Mouse (Mus musculus) midbrain, embryonic 14.5 days (tissue): ENCODE data around the gene Gm10073. TPM values are rescaled to one million over a fixed set of nuclear protein-coding genes. Genes with fewer than 3 reads are reported as not detected.

Experiments
- ATAC-seq: fragments of 200-750 bp; cut with Nextera tagmentation; 2 replicates; pipeline ENCODE4 v1.8.0; 2017; ENCODE audit warnings: moderate number of reproducible peaks, moderate library complexity; ENCODE audit not compliant: low FRiP score, low TSS enrichment
- DNase-seq: peaks from one replicate; pipeline ENCODE4 v3.0.0-alpha.2; 2015
- H3K27ac ChIP-seq: fragments of 300-500 bp; sonication (generic); replicated peaks from 2 replicates; pipeline ENCODE4 v1.5.1; 2014; ENCODE audit warnings: mild to moderate bottlenecking, low read depth, low read length, moderate library complexity
- H3K27me3 ChIP-seq: fragments of 300-500 bp; sonication (generic); 2 replicates; pipeline ENCODE4 v1.6.1; 2014; ENCODE audit warnings: low read length, control low read depth, mixed read lengths; ENCODE audit not compliant: control insufficient read depth, insufficient read depth
- H3K36me3 ChIP-seq: fragments of 300-500 bp; sonication (generic); 2 replicates; pipeline ENCODE4 v1.6.1; 2014; ENCODE audit warnings: low read length, control low read depth; ENCODE audit not compliant: control insufficient read depth, insufficient read depth
- H3K4me1 ChIP-seq: fragments of 300-500 bp; sonication (generic); 2 replicates; pipeline ENCODE4 v1.6.1; 2014; ENCODE audit warnings: mild to moderate bottlenecking, antibody characterized with exemption, low read length, control low read depth; ENCODE audit not compliant: control insufficient read depth, insufficient read depth
- H3K4me2 ChIP-seq: fragments of 300-500 bp; sonication (generic); 2 replicates; pipeline ENCODE4 v1.6.1; 2014; ENCODE audit warnings: mild to moderate bottlenecking, low read length, moderate library complexity
- H3K4me3 ChIP-seq: fragments of 300-500 bp; sonication (generic); replicated peaks from 2 replicates; pipeline ENCODE4 v1.5.1; 2014; ENCODE audit warnings: low read depth, low read length
- H3K9ac ChIP-seq: fragments of 300-500 bp; sonication (generic); replicated peaks from 2 replicates; pipeline ENCODE4 v1.6.1; 2014; ENCODE audit warnings: mild to moderate bottlenecking, low read length, moderate library complexity
- H3K9me3 ChIP-seq: fragments of 300-500 bp; sonication (generic); 2 replicates; pipeline ENCODE4 v1.6.1; 2016; ENCODE audit warnings: low read length, control low read depth, mixed read lengths; ENCODE audit not compliant: control insufficient read depth
- WGBS: fragments of 180-500 bp; shearing (Covaris S2); extraction: QIAGEN DNeasy Blood & Tissue Kit; methylation state at CpG from one replicate; pipeline ENCODE4 v1.1.7; 2014; 5-methylcytosine and 5-hydroxymethylcytosine counted together
- polyA plus RNA-seq: library from polyadenylated mRNA; unstranded; fragments of >200 nt; fragmentation: Nextera tagmentation; extraction: Ambion mirVana; gene quantifications from 2 replicates; pipeline ENCODE4 v1.2.1, GENCODE M21; 2014

Gene Gm10073
- polyA plus RNA-seq, 1 experiment from 2014 or later, result 6.4 TPM

GRCm38 (mm10) chr8:106550906-106551305 is 22.4 kb downstream of the Gm10073 start:
- Histone ChIP-seq H3K4me2 (no peak overlapping the region), H3K4me3 (no peak overlapping the region), H3K36me3 (no peaks in the 10 kb centered on the region), H3K9me3 (no peaks in the 10 kb centered on the region), H3K9ac (no peak overlapping the region), H3K4me1 (no peaks in the 10 kb centered on the region), H3K27me3 (no peaks in the 10 kb centered on the region), H3K27ac (no peak overlapping the region)
- DNase-seq (no peak), ATAC-seq (no peak)
- 91% methylated on average over 1 of the region's 1 CpGs for WGBS

GRCm38 (mm10) chr8:106548366-106548936 is 24.8 kb downstream of the Gm10073 start:
- no peaks in the 10 kb centered on the region for H3K9me3 ChIP-seq
- ATAC-seq (no peak), DNase-seq (no peak)
- H3K4me1 ChIP-seq, result no peaks in the 10 kb centered on the region
- no peak overlapping the region for H3K4me2 ChIP-seq
- H3K27ac ChIP-seq, result no peak overlapping the region
- WGBS, result 91% methylated on average over 10 of the region's 10 CpGs
- no peaks in the 10 kb centered on the region for H3K36me3 ChIP-seq
- H3K9ac ChIP-seq, result no peak overlapping the region
- H3K27me3 ChIP-seq, result no peaks in the 10 kb centered on the region
- H3K4me3 ChIP-seq, result no peak overlapping the region

DNA sequence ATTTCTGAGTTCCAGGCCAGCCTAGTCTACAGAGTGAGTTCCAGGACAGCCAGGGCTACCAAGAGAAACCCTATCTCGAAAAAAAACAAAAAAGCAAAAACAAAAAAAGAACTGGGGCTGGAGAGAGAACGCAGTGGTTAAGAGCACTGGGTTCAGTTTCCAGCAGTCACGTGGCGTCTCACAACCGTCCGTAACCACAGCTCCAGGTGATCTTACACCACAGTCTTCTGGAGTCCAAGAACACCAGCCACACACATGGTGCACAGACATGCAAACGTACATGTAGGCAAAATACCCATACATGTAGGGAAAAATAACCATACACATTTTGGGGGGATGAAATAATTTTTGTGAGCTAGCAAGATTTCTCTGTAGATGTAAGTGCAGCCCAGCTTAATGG is 26.5 kb downstream of the Gm10073 start:
- Histone ChIP-seq H3K27ac (no peak overlapping the region), H3K4me2 (no peak overlapping the region), H3K4me3 (no peak overlapping the region), H3K4me1 (no peaks in the 10 kb centered on the region), H3K9me3 (no peaks in the 10 kb centered on the region), H3K36me3 (no peaks in the 10 kb centered on the region), H3K27me3 (no peaks in the 10 kb centered on the region), H3K9ac (no peak overlapping the region)
- no peak for ATAC-seq
- DNase-seq, result no peak
- 89% methylated on average over 7 of the region's 7 CpGs for WGBS

DNA sequence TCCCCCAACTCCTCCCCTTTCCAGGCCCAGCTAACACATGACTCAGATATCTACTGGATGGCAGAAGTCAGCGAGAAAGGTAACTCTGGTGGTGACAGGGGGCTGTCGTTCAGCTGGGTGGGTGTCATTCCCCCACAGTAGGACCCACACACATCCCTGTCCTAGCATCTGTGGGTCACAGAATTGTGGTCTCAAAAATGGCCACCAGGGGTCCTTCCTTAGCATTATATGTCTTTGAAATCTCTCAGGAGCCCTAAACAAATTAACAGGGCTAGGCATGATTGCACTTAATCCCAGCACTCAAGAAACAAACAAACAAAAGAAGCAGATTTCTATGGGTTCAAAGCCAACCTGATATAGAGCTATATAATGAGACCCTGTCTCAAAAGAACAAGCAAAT is 28.1 kb downstream of the Gm10073 start:
- ATAC-seq, result no peak
- Histone ChIP-seq H3K4me3 (no peak overlapping the region), H3K9me3 (no peaks in the 10 kb centered on the region), H3K4me1 (no peaks in the 10 kb centered on the region), H3K9ac (no peak overlapping the region), H3K4me2 (no peak overlapping the region), H3K27ac (no peak overlapping the region), H3K27me3 (no peaks in the 10 kb centered on the region), H3K36me3 (no peaks in the 10 kb centered on the region)
- 85% methylated on average over 2 of the region's 2 CpGs for WGBS
- DNase-seq, result no peak

GRCm38 (mm10) chr8:106543043-106543442 is 30.2 kb downstream of the Gm10073 start:
- H3K4me2 ChIP-seq, result no peak overlapping the region
- DNase-seq (no peak), ATAC-seq (no peak)
- H3K27ac ChIP-seq, result no peak overlapping the region
- H3K4me3 ChIP-seq, result no peak overlapping the region
- no peaks in the 10 kb centered on the region for H3K27me3 ChIP-seq
- no peaks in the 10 kb centered on the region for H3K9me3 ChIP-seq
- no peak overlapping the region for H3K9ac ChIP-seq
- H3K36me3 ChIP-seq, result no peaks in the 10 kb centered on the region
- WGBS, result 75% methylated on average over 8 of the region's 8 CpGs
- no peaks in the 10 kb centered on the region for H3K4me1 ChIP-seq

DNA sequence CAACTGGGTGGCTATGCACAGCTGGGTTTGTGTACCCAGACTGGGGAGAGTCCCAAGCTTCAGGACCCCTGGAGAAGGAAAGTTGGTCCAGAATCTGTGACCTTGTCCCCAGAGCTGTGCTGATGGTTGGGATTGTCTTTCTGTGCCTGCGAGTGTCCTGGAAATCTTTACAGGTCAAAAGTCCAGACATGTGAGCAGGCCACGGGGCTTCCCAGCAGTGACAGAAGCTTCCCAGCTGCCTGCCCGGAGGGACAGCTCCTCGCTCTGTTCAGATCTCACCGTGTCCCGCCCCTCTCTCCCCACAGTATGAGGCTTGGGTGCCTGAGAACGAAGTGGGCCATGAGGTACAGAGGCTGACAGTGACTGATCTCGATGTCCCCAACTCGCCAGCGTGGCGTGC is 32.3 kb downstream of the Gm10073 start:
- Histone ChIP-seq H3K4me2 (no peak overlapping the region), H3K9me3 (no peaks in the 10 kb centered on the region), H3K4me1 (no peaks in the 10 kb centered on the region), H3K27me3 (no peaks in the 10 kb centered on the region), H3K27ac (no peak overlapping the region), H3K36me3 (no peaks in the 10 kb centered on the region), H3K4me3 (no peak overlapping the region), H3K9ac (no peak overlapping the region)
- WGBS, result 80% methylated on average over 11 of the region's 11 CpGs
- DNase-seq (no peak), ATAC-seq (no peak)

GRCm38 (mm10) chr8:106539193-106539592 is 34.1 kb downstream of the Gm10073 start:
- Histone ChIP-seq H3K27me3 (no peaks in the 10 kb centered on the region), H3K9me3 (no peaks in the 10 kb centered on the region), H3K4me3 (no peak overlapping the region), H3K4me2 (no peak overlapping the region), H3K4me1 (no peaks in the 10 kb centered on the region), H3K36me3 (no peaks in the 10 kb centered on the region), H3K27ac (no peak overlapping the region), H3K9ac (no peak overlapping the region)
- 60% methylated on average over 5 of the region's 5 CpGs for WGBS
- DNase-seq, result no peak
- no peak for ATAC-seq

DNA sequence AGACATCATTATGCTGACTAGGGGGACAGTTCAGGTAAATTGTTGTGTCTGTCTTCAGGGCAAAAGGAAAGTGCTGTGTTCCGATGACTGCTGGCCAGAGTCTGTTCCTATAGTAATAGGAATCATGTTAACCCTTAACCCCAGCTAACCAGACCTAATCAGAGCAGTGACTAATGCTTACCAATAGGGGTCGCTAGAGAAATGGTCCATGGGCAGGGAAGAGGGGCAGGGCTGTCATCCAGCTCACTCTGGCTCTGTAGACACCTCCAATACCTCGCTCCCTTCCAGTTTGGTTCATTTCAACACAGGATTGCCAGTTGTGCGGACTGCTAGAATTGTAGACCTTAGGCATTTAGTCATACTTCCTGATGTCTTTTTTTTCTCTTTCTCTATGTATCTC is 37.8 kb downstream of the Gm10073 start:
- Histone ChIP-seq H3K4me1 (no peaks in the 10 kb centered on the region), H3K9ac (no peak overlapping the region), H3K36me3 (no peaks in the 10 kb centered on the region), H3K4me2 (no peak overlapping the region), H3K4me3 (no peak overlapping the region), H3K27ac (no peak overlapping the region), H3K27me3 (no peaks in the 10 kb centered on the region), H3K9me3 (no peaks in the 10 kb centered on the region)
- DNase-seq (no peak), ATAC-seq (no peak)
- 71% methylated on average over 4 of the region's 4 CpGs for WGBS

DNA sequence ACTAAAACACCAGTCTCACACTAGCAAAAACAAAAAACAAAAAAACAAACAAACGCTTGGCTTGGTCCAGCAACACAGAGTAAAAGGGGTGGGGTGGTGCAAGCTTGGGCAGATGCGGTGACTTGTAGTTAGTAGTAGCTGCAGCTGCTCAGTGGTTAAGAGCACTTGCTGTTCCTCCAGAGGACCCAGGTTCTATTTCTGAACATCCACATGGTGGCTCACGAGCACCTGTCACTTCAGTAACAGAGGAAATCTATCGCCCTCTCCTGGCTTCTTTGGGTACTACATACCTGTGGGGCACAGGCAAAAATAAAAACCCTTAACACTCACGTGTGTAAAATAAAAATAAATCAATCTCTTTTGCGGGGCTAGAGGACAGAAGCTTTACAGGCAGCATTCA is 38.8 kb downstream of the Gm10073 start:
- Histone ChIP-seq H3K4me1 (no peaks in the 10 kb centered on the region), H3K9ac (no peak overlapping the region), H3K9me3 (no peaks in the 10 kb centered on the region), H3K4me3 (no peak overlapping the region), H3K4me2 (no peak overlapping the region), H3K36me3 (no peaks in the 10 kb centered on the region), H3K27ac (no peak overlapping the region), H3K27me3 (no peaks in the 10 kb centered on the region)
- DNase-seq, result peak; percentile 70
- no peak for ATAC-seq
- whole genome bisulfite sequencing, result 45% methylated on average over 6 of the region's 6 CpGs
